Mouse (Mus musculus): Measurements from ENCODE around the gene Prcp. TPM values are rescaled to one million over a fixed set of nuclear protein-coding genes. Genes with fewer than 3 reads are reported as not detected.

The Prcp gene
- total and polyA plus RNA-seq, 2 experiments: 4.2 to 6.6 TPM

DNA sequence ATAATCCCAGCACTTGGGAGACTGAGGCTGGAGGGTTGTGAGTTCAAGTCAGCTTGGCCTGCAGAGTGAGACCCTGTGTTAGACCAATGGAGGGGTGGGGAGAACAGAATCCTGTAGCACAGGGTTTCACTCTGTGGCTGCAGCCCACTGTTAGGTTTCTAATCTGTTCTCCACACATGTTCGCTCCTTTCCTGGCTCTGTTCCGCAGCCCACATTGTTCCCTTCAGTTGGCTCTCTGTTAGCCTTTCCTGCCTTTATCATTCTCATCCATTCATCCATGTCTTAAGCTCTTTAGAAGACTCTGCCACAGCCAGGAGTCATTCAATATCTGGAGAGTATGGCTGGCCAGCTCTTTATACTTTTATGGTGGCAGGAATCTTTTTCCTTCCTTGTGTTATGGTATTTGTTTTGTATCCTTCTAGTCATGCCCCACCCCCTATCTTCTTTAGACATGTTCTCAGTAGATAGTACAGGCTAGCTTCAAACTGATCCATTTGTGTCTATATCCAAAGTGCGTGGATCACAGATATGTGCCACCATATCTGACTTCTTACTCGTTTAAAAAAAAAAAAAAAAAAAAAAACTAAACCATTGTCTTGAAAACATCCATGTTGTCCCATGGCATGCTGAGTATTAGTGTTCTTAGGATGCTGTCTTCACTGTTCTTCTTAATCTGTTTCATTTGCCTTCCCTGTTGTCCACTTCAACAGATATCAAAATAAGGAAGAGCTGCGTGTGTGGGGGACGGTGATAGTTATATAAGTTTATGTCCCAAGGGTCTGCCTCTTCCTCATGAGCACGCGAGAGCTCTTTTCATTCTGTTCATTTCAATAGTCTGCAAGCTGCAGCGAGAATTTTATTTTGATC is 9.8 kb downstream of the Prcp start:
- Histone ChIP-seq H3K36me3 (ENCODE audit: control insufficient read depth, insufficient read depth, low read length) (no peaks in the 10 kb centered on the region), H3K4me3 (ENCODE audit: insufficient read depth, low read depth, low read length) (no peak overlapping the region), H3K27ac (replicated peaks; ENCODE audit: insufficient read depth, low read depth, low read length) (no peak overlapping the region), H3K4me1 (ENCODE audit: control insufficient read depth, insufficient read depth, low read length) (no peaks in the 10 kb centered on the region), H3K9ac (ENCODE audit: low read depth, low read length) (no peak overlapping the region), H3K79me2 (ENCODE audit: control insufficient read depth, insufficient read depth, low read length) (peaks cover 2% of the 10 kb centered on the region; the same call in 1 of the 2 replicates), H3K27me3 (ENCODE audit: control insufficient read depth, insufficient read depth, low read length) (no peaks in the 10 kb centered on the region)
- 87% methylated on average over 9 of the region's 9 CpGs for WGBS
- DNase-seq (ENCODE audit: extremely low read depth, low read depth, low spot score): no peak
- no peak for TF ChIP-seq CTCF (IDR thresholded peaks at IDR 0.05; ENCODE audit: low read depth, low read length)
- no peak for TF ChIP-seq POLR2A (IDR thresholded peaks at IDR 0.05; ENCODE audit: extremely low read depth, insufficient read depth, low read length)

DNA sequence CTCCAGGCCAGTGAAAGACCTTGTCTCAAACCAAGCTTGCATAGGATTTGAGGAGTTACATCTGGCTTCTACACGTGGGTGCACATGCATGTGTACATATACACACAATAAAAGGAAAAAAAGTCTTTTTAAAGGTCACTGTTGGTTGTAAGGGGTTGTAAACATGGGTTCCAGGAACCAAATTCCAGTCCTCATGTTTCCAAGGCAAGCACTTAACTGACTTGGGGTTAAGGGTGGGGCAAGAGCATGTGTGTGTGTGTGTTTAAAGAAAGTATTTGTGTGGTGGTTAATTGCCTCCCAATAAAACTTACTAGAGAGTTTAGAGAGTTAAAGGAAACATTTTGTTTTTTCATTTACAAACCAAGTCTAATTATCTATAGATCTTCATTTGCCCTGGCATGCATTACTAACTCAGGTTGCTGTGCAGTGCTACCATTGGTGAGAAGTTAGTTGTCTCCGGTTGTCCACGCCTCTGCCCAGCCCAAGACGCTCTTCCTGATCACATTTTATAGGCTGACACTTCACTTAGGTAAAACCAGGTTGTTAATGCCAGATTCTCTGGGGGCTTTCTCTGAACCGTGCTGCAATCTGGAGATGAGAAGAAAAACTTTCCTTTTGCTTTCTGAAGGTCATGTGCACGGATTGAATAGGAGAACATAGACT is 10.9 kb downstream of the Prcp start:
- H3K4me1 ChIP-seq (ENCODE audit: control insufficient read depth, insufficient read depth, low read length): no peaks in the 10 kb centered on the region
- DNase-seq (ENCODE audit: extremely low read depth, low read depth, low spot score): no peak
- no peaks in the 10 kb centered on the region for H3K27me3 ChIP-seq (ENCODE audit: control insufficient read depth, insufficient read depth, low read length)
- H3K36me3 ChIP-seq (ENCODE audit: control insufficient read depth, insufficient read depth, low read length): no peaks in the 10 kb centered on the region
- WGBS: 85% methylated on average over 6 of the region's 6 CpGs
- no peak overlapping the region for H3K27ac ChIP-seq (replicated peaks; ENCODE audit: insufficient read depth, low read depth, low read length)
- H3K79me2 ChIP-seq (ENCODE audit: control insufficient read depth, insufficient read depth, low read length): peaks cover 2% of the 10 kb centered on the region; the same call in 1 of the 2 replicates
- no peak for TF ChIP-seq CTCF (IDR thresholded peaks at IDR 0.05; ENCODE audit: low read depth, low read length)
- TF ChIP-seq POLR2A (IDR thresholded peaks at IDR 0.05; ENCODE audit: extremely low read depth, insufficient read depth, low read length): no peak
- H3K9ac ChIP-seq (ENCODE audit: low read depth, low read length): no peak overlapping the region
- no peak overlapping the region for H3K4me3 ChIP-seq (ENCODE audit: insufficient read depth, low read depth, low read length)

DNA sequence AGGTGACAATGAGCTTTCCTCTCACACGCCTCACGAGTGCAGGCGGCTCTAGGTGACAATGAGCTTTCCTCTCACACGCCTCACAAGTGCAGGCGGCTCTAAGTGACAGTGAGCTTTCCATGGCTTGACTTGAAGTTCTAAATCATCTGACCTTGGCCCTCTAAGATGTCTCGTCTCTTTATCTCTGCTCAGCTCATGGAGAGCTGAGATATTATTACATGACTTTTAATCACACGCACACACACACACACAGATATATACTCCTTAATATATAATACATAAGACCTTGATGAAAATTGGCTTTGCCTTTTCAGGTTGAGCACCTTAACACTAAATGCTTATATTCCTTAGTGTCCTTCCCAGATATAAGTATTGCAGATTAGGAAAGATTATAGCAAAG is 12.5 kb downstream of the Prcp start:
- peaks cover 2% of the 10 kb centered on the region; the same call in 1 of the 2 replicates for H3K79me2 ChIP-seq (ENCODE audit: control insufficient read depth, insufficient read depth, low read length)
- DNase-seq (ENCODE audit: extremely low read depth, low read depth, low spot score): no peak
- TF ChIP-seq CTCF (IDR thresholded peaks at IDR 0.05; ENCODE audit: low read depth, low read length): no peak
- TF ChIP-seq POLR2A (IDR thresholded peaks at IDR 0.05; ENCODE audit: extremely low read depth, insufficient read depth, low read length): no peak
- no peaks in the 10 kb centered on the region for H3K36me3 ChIP-seq (ENCODE audit: control insufficient read depth, insufficient read depth, low read length)
- no peak overlapping the region for H3K27ac ChIP-seq (replicated peaks; ENCODE audit: insufficient read depth, low read depth, low read length)
- no peak overlapping the region for H3K4me3 ChIP-seq (ENCODE audit: insufficient read depth, low read depth, low read length)
- WGBS: 86% methylated on average over 7 of the region's 7 CpGs
- H3K9ac ChIP-seq (ENCODE audit: low read depth, low read length): no peak overlapping the region
- H3K27me3 ChIP-seq (ENCODE audit: control insufficient read depth, insufficient read depth, low read length): no peaks in the 10 kb centered on the region
- H3K4me1 ChIP-seq (ENCODE audit: control insufficient read depth, insufficient read depth, low read length): no peaks in the 10 kb centered on the region

DNA sequence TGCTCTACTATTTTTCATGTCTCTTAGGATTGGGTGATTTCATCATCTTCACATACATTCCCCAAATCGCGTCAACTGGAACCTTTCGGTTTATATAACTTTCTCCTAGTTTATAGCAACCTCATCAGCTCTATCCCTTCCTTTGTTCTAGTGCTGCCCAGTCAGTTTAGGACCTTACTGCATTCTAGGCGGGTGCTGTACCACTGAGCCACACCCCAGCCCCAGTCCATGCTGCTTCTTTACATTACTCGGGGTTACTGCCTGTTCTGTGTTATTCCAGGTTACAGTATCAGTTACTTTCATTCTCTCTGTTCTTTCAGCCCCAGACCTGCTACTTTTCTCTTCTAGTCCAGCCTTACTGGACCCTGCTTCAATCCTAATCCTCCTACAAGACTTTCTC is 13.0 kb downstream of the Prcp start:
- no peak overlapping the region for H3K27ac ChIP-seq (replicated peaks; ENCODE audit: insufficient read depth, low read depth, low read length)
- TF ChIP-seq CTCF (IDR thresholded peaks at IDR 0.05; ENCODE audit: low read depth, low read length) (no peak), POLR2A (IDR thresholded peaks at IDR 0.05; ENCODE audit: extremely low read depth, insufficient read depth, low read length) (no peak)
- WGBS: 93% methylated on average over 5 of the region's 5 CpGs

DNA sequence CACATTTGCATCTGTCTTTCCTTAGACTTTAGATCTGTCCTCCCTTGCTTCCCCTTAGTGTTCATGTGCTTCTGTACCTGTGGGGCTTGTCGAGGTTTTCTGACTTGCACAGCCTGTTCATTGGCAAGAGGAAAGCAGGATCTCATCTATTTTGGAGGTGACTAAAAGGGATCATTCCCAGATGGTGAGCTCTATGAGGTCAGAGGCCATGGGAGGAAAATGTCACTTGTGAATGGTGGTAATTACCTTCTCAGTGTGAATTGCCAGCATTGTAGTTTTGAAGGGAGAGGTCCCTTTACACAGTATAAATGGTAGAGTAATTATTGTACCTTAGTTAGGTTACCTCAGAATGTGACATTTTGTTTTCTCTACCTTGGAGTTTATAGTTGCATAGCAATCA is 15.9 kb downstream of the Prcp start:
- H3K36me3 ChIP-seq (ENCODE audit: control insufficient read depth, insufficient read depth, low read length): no peaks in the 10 kb centered on the region
- no peaks in the 10 kb centered on the region for H3K27me3 ChIP-seq (ENCODE audit: control insufficient read depth, insufficient read depth, low read length)
- no peaks in the 10 kb centered on the region for H3K79me2 ChIP-seq (ENCODE audit: control insufficient read depth, insufficient read depth, low read length)
- no peak overlapping the region for H3K27ac ChIP-seq (replicated peaks; ENCODE audit: insufficient read depth, low read depth, low read length)
- H3K4me1 ChIP-seq (ENCODE audit: control insufficient read depth, insufficient read depth, low read length): no peaks in the 10 kb centered on the region
- TF ChIP-seq CTCF (IDR thresholded peaks at IDR 0.05; ENCODE audit: low read depth, low read length): no peak
- DNase-seq (ENCODE audit: extremely low read depth, low read depth, low spot score): no peak
- 56% methylated on average over 1 of the region's 1 CpGs for WGBS
- H3K4me3 ChIP-seq (ENCODE audit: insufficient read depth, low read depth, low read length): no peak overlapping the region
- H3K9ac ChIP-seq (ENCODE audit: low read depth, low read length): no peak overlapping the region

More for the DNA sequence above, 13.0 kb downstream of the Prcp start:
- H3K9ac ChIP-seq (ENCODE audit: low read depth, low read length): no peak overlapping the region
- H3K4me3 ChIP-seq (ENCODE audit: insufficient read depth, low read depth, low read length): no peak overlapping the region
- no peaks in the 10 kb centered on the region for H3K36me3 ChIP-seq (ENCODE audit: control insufficient read depth, insufficient read depth, low read length)
- peaks cover 1% of the 10 kb centered on the region; the same call in 1 of the 2 replicates for H3K79me2 ChIP-seq (ENCODE audit: control insufficient read depth, insufficient read depth, low read length)
- H3K4me1 ChIP-seq (ENCODE audit: control insufficient read depth, insufficient read depth, low read length): no peaks in the 10 kb centered on the region
- no peaks in the 10 kb centered on the region for H3K27me3 ChIP-seq (ENCODE audit: control insufficient read depth, insufficient read depth, low read length)
- no peak for DNase-seq (ENCODE audit: extremely low read depth, low read depth, low spot score)
